Mouse (Mus musculus): ENCODE data around the gene 4632433K11Rik. TPM values are rescaled to one million over a fixed set of nuclear protein-coding genes. Genes with fewer than 3 reads are reported as not detected.
A peak's percentile ranks its signal among the peaks of the same experiment; 100 is the strongest.
"Not testable (repeated sequence)": the region's sequence is repeated elsewhere in the genome, so short reads cannot be mapped to it uniquely, and the experiment has no call there.

Gene 4632433K11Rik
- polyA plus RNA-seq, 1 experiment from 2014 or later = not detected

GRCm38 (mm10) chr7:5002876-5003275, 31.0 kb upstream of the 4632433K11Rik start:
- not testable (repeated sequence) for H3K4me1 ChIP-seq (replicated peaks; ENCODE audit: control insufficient read depth, insufficient read depth, low read length); H3K9ac ChIP-seq (ENCODE audit: low read length); H3K4me2 ChIP-seq (ENCODE audit: low read depth, low read length); H3K27me3 ChIP-seq (ENCODE audit: control insufficient read depth, insufficient read depth, low read depth, low read length); H3K36me3 ChIP-seq (ENCODE audit: control insufficient read depth, insufficient read depth, low read length); H3K4me3 ChIP-seq (ENCODE audit: low read length); ATAC-seq (ENCODE audit: low read depth); H3K9me3 ChIP-seq (ENCODE audit: control insufficient read depth, low read length); H3K27ac ChIP-seq (ENCODE audit: low read length)
- WGBS = 65% methylated on average over 8 of the region's 8 CpGs

- H3K9me3 ChIP-seq (ENCODE audit: control insufficient read depth, low read length) = no peaks in the 10 kb centered on the region
Measured at GRCm38 (mm10) chr7:5008229-5008628, 25.7 kb upstream of the 4632433K11Rik start.

GRCm38 (mm10) chr7:5012681-5013513, 21.0 kb upstream of the 4632433K11Rik start:
- H3K9ac ChIP-seq (ENCODE audit: low read length) = no peak overlapping the region
- no peaks in the 10 kb centered on the region for H3K9me3 ChIP-seq (ENCODE audit: control insufficient read depth, low read length)
- peaks cover 50% of the 10 kb centered on the region for H3K36me3 ChIP-seq (ENCODE audit: control insufficient read depth, insufficient read depth, low read length)
- peaks cover 14% of the 10 kb centered on the region for H3K4me1 ChIP-seq (replicated peaks; ENCODE audit: control insufficient read depth, insufficient read depth, low read length)
- peak overlapping the region; percentile 83 for H3K4me3 ChIP-seq (ENCODE audit: low read length)
- peak overlapping the region; percentile 58 for H3K27ac ChIP-seq (ENCODE audit: low read length)
- ATAC-seq (ENCODE audit: low read depth) = no peak
- 85% methylated on average over 27 of the region's 27 CpGs for WGBS
- peak overlapping the region; percentile 55 for H3K4me2 ChIP-seq (ENCODE audit: low read depth, low read length)
- H3K27me3 ChIP-seq (ENCODE audit: control insufficient read depth, insufficient read depth, low read depth, low read length) = no peaks in the 10 kb centered on the region

More at GRCm38 (mm10) chr7:5008229-5008628, 25.7 kb upstream of the 4632433K11Rik start:
- Histone ChIP-seq H3K27me3 (ENCODE audit: control insufficient read depth, insufficient read depth, low read depth, low read length) (no peaks in the 10 kb centered on the region), H3K9ac (ENCODE audit: low read length) (no peak overlapping the region), H3K36me3 (ENCODE audit: control insufficient read depth, insufficient read depth, low read length) (peaks cover 53% of the 10 kb centered on the region), H3K4me3 (ENCODE audit: low read length) (no peak overlapping the region), H3K4me1 (replicated peaks; ENCODE audit: control insufficient read depth, insufficient read depth, low read length) (peaks cover 4% of the 10 kb centered on the region), H3K4me2 (ENCODE audit: low read depth, low read length) (no peak overlapping the region), H3K27ac (ENCODE audit: low read length) (no peak overlapping the region)
- WGBS = 99% methylated on average over 26 of the region's 26 CpGs
- no peak for ATAC-seq (ENCODE audit: low read depth)

GRCm38 (mm10) chr7:5014251-5015117, 19.4 kb upstream of the 4632433K11Rik start, which contains the start of the genes Zfp524 and Fiz1:
Zfp524 (plus strand) TSS chr7:5014415.
Fiz1 (minus strand) TSS chr7:5014697.
- Histone ChIP-seq H3K9ac (ENCODE audit: low read length) (peak within 1 kb of the TSS; percentile 89), H3K4me1 (replicated peaks; ENCODE audit: control insufficient read depth, insufficient read depth, low read length) (peaks cover 18% of the 10 kb centered on the region), H3K27ac (ENCODE audit: low read length) (peak within 1 kb of the TSS; percentile 99), H3K36me3 (ENCODE audit: control insufficient read depth, insufficient read depth, low read length) (peaks cover 34% of the 10 kb centered on the region), H3K4me3 (ENCODE audit: low read length) (peak within 1 kb of the TSS; percentile 83), H3K9me3 (ENCODE audit: control insufficient read depth, low read length) (no peaks in the 10 kb centered on the region), H3K27me3 (ENCODE audit: control insufficient read depth, insufficient read depth, low read depth, low read length) (no peaks in the 10 kb centered on the region), H3K4me2 (ENCODE audit: low read depth, low read length) (peak within 1 kb of the TSS; percentile 76)
- ATAC-seq (ENCODE audit: low read depth) = peak; percentile 83
- under 1% methylated on average over 42 of the region's 42 CpGs for WGBS

- Histone ChIP-seq H3K27ac (ENCODE audit: low read length) (peak within 1 kb of the TSS; percentile 99), H3K4me2 (ENCODE audit: low read depth, low read length) (peak within 1 kb of the TSS; percentile 76), H3K9me3 (ENCODE audit: control insufficient read depth, low read length) (no peaks in the 10 kb centered on the region), H3K9ac (ENCODE audit: low read length) (peak within 1 kb of the TSS; percentile 89), H3K36me3 (ENCODE audit: control insufficient read depth, insufficient read depth, low read length) (peaks cover 28% of the 10 kb centered on the region), H3K27me3 (ENCODE audit: control insufficient read depth, insufficient read depth, low read depth, low read length) (no peaks in the 10 kb centered on the region), H3K4me1 (replicated peaks; ENCODE audit: control insufficient read depth, insufficient read depth, low read length) (peaks cover 19% of the 10 kb centered on the region), H3K4me3 (ENCODE audit: low read length) (peak within 1 kb of the TSS; percentile 83)
- under 1% methylated on average over 59 of the region's 76 CpGs for WGBS
- peak; percentile 82 for ATAC-seq (ENCODE audit: low read depth)
Measured at GRCm38 (mm10) chr7:5015118-5016001, 18.6 kb upstream of the 4632433K11Rik start, which contains the start of gene Gm44973. Gm44973 (plus strand) TSS chr7:5015496.

- no peaks in the 10 kb centered on the region for H3K27me3 ChIP-seq (ENCODE audit: control insufficient read depth, insufficient read depth, low read depth, low read length)
- peak overlapping the region; percentile 81 for H3K9ac ChIP-seq (ENCODE audit: low read length)
- ATAC-seq (ENCODE audit: low read depth) = no peak
- H3K9me3 ChIP-seq (ENCODE audit: control insufficient read depth, low read length) = no peaks in the 10 kb centered on the region
- 44% methylated on average over 3 of the region's 3 CpGs for WGBS
- H3K4me1 ChIP-seq (replicated peaks; ENCODE audit: control insufficient read depth, insufficient read depth, low read length) = peaks cover 19% of the 10 kb centered on the region
- peak overlapping the region; percentile 83 for H3K4me3 ChIP-seq (ENCODE audit: low read length)
- H3K4me2 ChIP-seq (ENCODE audit: low read depth, low read length) = peak overlapping the region; percentile 76
- peak overlapping the region; percentile 99 for H3K27ac ChIP-seq (ENCODE audit: low read length)
- peaks cover 23% of the 10 kb centered on the region for H3K36me3 ChIP-seq (ENCODE audit: control insufficient read depth, insufficient read depth, low read length)
Measured at GRCm38 (mm10) chr7:5016057-5016456, 17.9 kb upstream of the 4632433K11Rik start.

- H3K27ac ChIP-seq (ENCODE audit: low read length) = no peak overlapping the region
- WGBS = 95% methylated on average over 2 of the region's 2 CpGs
- H3K9me3 ChIP-seq (ENCODE audit: control insufficient read depth, low read length) = no peaks in the 10 kb centered on the region
- H3K36me3 ChIP-seq (ENCODE audit: control insufficient read depth, insufficient read depth, low read length) = peaks cover 14% of the 10 kb centered on the region
- H3K9ac ChIP-seq (ENCODE audit: low read length) = no peak overlapping the region
- peaks cover 19% of the 10 kb centered on the region for H3K4me1 ChIP-seq (replicated peaks; ENCODE audit: control insufficient read depth, insufficient read depth, low read length)
- ATAC-seq (ENCODE audit: low read depth) = no peak
- H3K4me3 ChIP-seq (ENCODE audit: low read length) = no peak overlapping the region
- no peak overlapping the region for H3K4me2 ChIP-seq (ENCODE audit: low read depth, low read length)
- no peaks in the 10 kb centered on the region for H3K27me3 ChIP-seq (ENCODE audit: control insufficient read depth, insufficient read depth, low read depth, low read length)
Measured at GRCm38 (mm10) chr7:5016920-5017319, 17.0 kb upstream of the 4632433K11Rik start.

GRCm38 (mm10) chr7:5017352-5017751, 16.6 kb upstream of the 4632433K11Rik start:
- no peak for ATAC-seq (ENCODE audit: low read depth)
- H3K9ac ChIP-seq (ENCODE audit: low read length) = no peak overlapping the region
- H3K4me2 ChIP-seq (ENCODE audit: low read depth, low read length) = no peak overlapping the region
- H3K4me3 ChIP-seq (ENCODE audit: low read length) = no peak overlapping the region
- WGBS = 89% methylated on average over 16 of the region's 16 CpGs
- H3K27me3 ChIP-seq (ENCODE audit: control insufficient read depth, insufficient read depth, low read depth, low read length) = no peaks in the 10 kb centered on the region
- H3K27ac ChIP-seq (ENCODE audit: low read length) = no peak overlapping the region
- no peaks in the 10 kb centered on the region for H3K9me3 ChIP-seq (ENCODE audit: control insufficient read depth, low read length)
- peaks cover 19% of the 10 kb centered on the region for H3K4me1 ChIP-seq (replicated peaks; ENCODE audit: control insufficient read depth, insufficient read depth, low read length)
- peaks cover 12% of the 10 kb centered on the region for H3K36me3 ChIP-seq (ENCODE audit: control insufficient read depth, insufficient read depth, low read length)
